Mouse (Mus musculus) CH12.LX (cell line): ENCODE data around the gene Inpp5a. TPM values are rescaled to one million over a fixed set of nuclear protein-coding genes. Genes with fewer than 3 reads are reported as not detected.

ENCODE experiments used
- DNase-seq: peaks from one replicate; pipeline ENCODE4 v3.0.0-alpha.2; 2013; ENCODE audit errors: extremely low read depth
- H3K27ac ChIP-seq: 2 replicates; pipeline ENCODE4 v1.5.1; 2012; ENCODE audit warnings: low read depth, mild to moderate bottlenecking, control low read depth, moderate library complexity; ENCODE audit not compliant: insufficient read depth
- H3K27me3 ChIP-seq: replicated peaks from 2 replicates; pipeline ENCODE3; 2012; ENCODE audit warnings: inconsistent platforms
- H3K36me3 ChIP-seq, 2 experiments: replicated peaks in 1 of 2; 2 replicates each; pipeline versions ENCODE3 to v1.6.1; 2012; ENCODE audit warnings: inconsistent platforms in 1 of 2, low read length in 1 of 2, mild to moderate bottlenecking in 1 of 2, mixed read lengths in 1 of 2, moderate library complexity in 1 of 2; ENCODE audit not compliant: control insufficient read depth in 1 of 2, insufficient read depth in 1 of 2
- H3K4me1 ChIP-seq, 2 experiments: 2 replicates each; pipeline ENCODE4 v1.6.1; 2012; ENCODE audit warnings: inconsistent platforms in 1 of 2, moderate library complexity in 1 of 2; ENCODE audit not compliant: insufficient read depth in 2 of 2, control insufficient read depth in 1 of 2
- H3K4me2 ChIP-seq: 2 replicates; pipeline ENCODE4 v1.6.1; 2012; ENCODE audit warnings: low read depth, mild to moderate bottlenecking, control low read depth; ENCODE audit not compliant: poor library complexity, insufficient read depth, severe bottlenecking
- H3K4me3 ChIP-seq, 3 experiments: fragments of 150-350 bp in 1 of 3; sonication (generic) in 1 of 3; replicated peaks in 1 of 3; 2 replicates each; pipeline versions ENCODE3 to v1.5.1; 2011 to 2012; ENCODE audit warnings: low read depth in 2 of 3, low read length in 2 of 3, mild to moderate bottlenecking in 2 of 3, moderate library complexity in 2 of 3, control low read depth in 1 of 3, improper control_type of control experiment in 1 of 3, inconsistent platforms in 1 of 3, mixed read lengths in 1 of 3; ENCODE audit not compliant: poor library complexity in 1 of 3
- H3K79me2 ChIP-seq: replicated peaks from 2 replicates; pipeline ENCODE4 v1.6.1; 2012; ENCODE audit warnings: mild to moderate bottlenecking, moderate library complexity; ENCODE audit not compliant: control insufficient read depth, poor library complexity, insufficient read depth, severe bottlenecking; ENCODE audit errors: extremely low read depth
- H3K9ac ChIP-seq: 2 replicates; pipeline ENCODE4 v1.6.1; 2012; ENCODE audit warnings: low read depth, mild to moderate bottlenecking, control low read depth, moderate library complexity; ENCODE audit not compliant: insufficient read depth
- H3K9me3 ChIP-seq: replicated peaks from 2 replicates; pipeline ENCODE3; 2012; ENCODE audit warnings: low read length, inconsistent platforms, mixed read lengths
- BHLHE40 ChIP-seq: IDR thresholded peaks from 2 replicates; pipeline ENCODE4 v1.6.1; 2011; ENCODE audit warnings: mild to moderate bottlenecking, low read depth, low read length, improper control_type of control experiment
- CHD2 ChIP-seq: IDR thresholded peaks from 2 replicates; pipeline ENCODE4 v1.6.1; 2011; ENCODE audit warnings: low read length, improper control_type of control experiment
- E2F4 ChIP-seq: IDR thresholded peaks from 2 replicates; pipeline ENCODE4 v1.6.1; 2011; ENCODE audit warnings: low read depth, low read length, improper control_type of control experiment; ENCODE audit not compliant: insufficient replicate concordance
- ELF1 ChIP-seq: IDR thresholded peaks from 2 replicates; pipeline ENCODE4 v1.6.1; 2014; ENCODE audit warnings: low read depth, mild to moderate bottlenecking, inconsistent platforms, low read length, improper control_type of control experiment
- GABPA ChIP-seq: IDR thresholded peaks from 2 replicates; pipeline ENCODE4 v1.6.1; 2012; ENCODE audit warnings: low read depth, low read length, improper control_type of control experiment, inconsistent platforms; ENCODE audit not compliant: insufficient replicate concordance
- IRF4 ChIP-seq: IDR thresholded peaks from 2 replicates; pipeline ENCODE4 v1.6.1; 2014; ENCODE audit warnings: low read depth, mild to moderate bottlenecking, inconsistent platforms, low read length, improper control_type of control experiment
- JUND ChIP-seq: conservative IDR thresholded peaks from 2 replicates; pipeline ENCODE4 v1.6.1; 2011; ENCODE audit warnings: low read depth, low read length, improper control_type of control experiment
- KAT2A ChIP-seq: IDR thresholded peaks from 2 replicates; pipeline ENCODE4 v1.6.1; 2012; ENCODE audit warnings: low read length, improper control_type of control experiment, inconsistent platforms; ENCODE audit not compliant: insufficient replicate concordance
- MAFK ChIP-seq: IDR thresholded peaks from 2 replicates; pipeline ENCODE4 v1.6.1; 2011; ENCODE audit warnings: low read length, improper control_type of control experiment; ENCODE audit not compliant: insufficient replicate concordance
- MAZ ChIP-seq: IDR thresholded peaks from 2 replicates; pipeline ENCODE4 v1.6.1; 2012; ENCODE audit warnings: low read depth, mild to moderate bottlenecking, inconsistent platforms, low read length, improper control_type of control experiment, moderate library complexity
- MEF2A ChIP-seq: IDR thresholded peaks from 2 replicates; pipeline ENCODE4 v1.6.1; 2014; ENCODE audit warnings: low read depth, mild to moderate bottlenecking, inconsistent platforms, low read length, improper control_type of control experiment, borderline replicate concordance
- MYC ChIP-seq: IDR thresholded peaks from 2 replicates; pipeline ENCODE4 v1.6.1; 2011; ENCODE audit warnings: low read depth, mild to moderate bottlenecking, improper control_type of control experiment, low read length
- PAX5 ChIP-seq: IDR thresholded peaks from 2 replicates; pipeline ENCODE4 v1.6.1; 2012; ENCODE audit warnings: low read length, inconsistent platforms, mixed read lengths
- POLR2A ChIP-seq: IDR thresholded peaks from 2 replicates; pipeline ENCODE4 v1.6.1; 2011; ENCODE audit warnings: low read depth, mild to moderate bottlenecking, improper control_type of control experiment, low read length
- RAD21 ChIP-seq: IDR thresholded peaks from 2 replicates; pipeline ENCODE4 v1.6.1; 2011; ENCODE audit warnings: low read depth, mild to moderate bottlenecking, low read length, improper control_type of control experiment, moderate library complexity
- SMC3 ChIP-seq: IDR thresholded peaks from 2 replicates; pipeline ENCODE4 v1.6.1; 2011; ENCODE audit warnings: low read depth, low read length, improper control_type of control experiment
- TCF12 ChIP-seq: IDR thresholded peaks from 2 replicates; pipeline ENCODE4 v1.6.1; 2014; ENCODE audit warnings: low read depth, mild to moderate bottlenecking, inconsistent platforms, low read length, improper control_type of control experiment
- USF1 ChIP-seq: IDR thresholded peaks from 2 replicates; pipeline ENCODE4 v1.6.1; 2014; ENCODE audit warnings: low read depth, mild to moderate bottlenecking, inconsistent platforms, low read length, improper control_type of control experiment
- USF2 ChIP-seq: conservative IDR thresholded peaks from 2 replicates; pipeline ENCODE4 v1.6.1; 2011; ENCODE audit warnings: low read depth, low read length, improper control_type of control experiment
- ZC3H11A ChIP-seq: IDR thresholded peaks from 2 replicates; pipeline ENCODE4 v1.6.1; 2012; ENCODE audit warnings: low read depth, mild to moderate bottlenecking, inconsistent platforms, low read length, improper control_type of control experiment
- ZNF384 ChIP-seq: IDR thresholded peaks from 2 replicates; pipeline ENCODE4 v1.6.1; 2012; ENCODE audit warnings: low read depth, low read length, improper control_type of control experiment, inconsistent platforms
- dilution Hi-C: fragments of 300-500 bp; cut with MboI; formaldehyde crosslinking; loops from 2 replicates; pipeline ENCODE4 v1.14.3; 2020; ENCODE audit warnings: low sequenced_read_pairs; ENCODE audit not compliant: extremely low pct_unique_long_range_greater_than_20kb, extremely low pct_ligation_motif_present
- in situ Hi-C: fragments of 300-500 bp; cut with MboI; formaldehyde crosslinking; loops from 3 replicates; pipeline ENCODE4 v1.14.3; 2019; ENCODE audit warnings: low sequenced_read_pairs, low pct_ligation_motif_present, low pct_unique_long_range_greater_than_20kb, mixed read lengths
- polyA plus RNA-seq: library from polyadenylated mRNA; unstranded; fragments of >175 nt; gene quantifications from 2 replicates; pipeline ENCODE4 v1.2.1, GENCODE M21; 2012; ENCODE audit warnings: low read depth; ENCODE audit not compliant: insufficient read length
- total RNA-seq, 2 experiments: library from RNA; depleted of rRNA; stranded (reverse); fragments of 300-350 nt in 1 of 2; fragments of >200 nt in 1 of 2; gene quantifications; 2 replicates each; pipeline ENCODE4 v1.2.3; 2012 to 2014

Gene Inpp5a
- total and polyA plus RNA-seq, 3 experiments: 1.7 to 5.4 (median 3.0) TPM

- H3K36me3 ChIP-seq: peaks cover 0 to 5% of the 10 kb centered on the region in 2 experiments
- H3K9ac ChIP-seq: no peak overlapping the region
- dilution Hi-C loops: no loop called here
- no peak overlapping the region for H3K27ac ChIP-seq
- H3K4me3 ChIP-seq: no peak overlapping the region
- H3K27me3 ChIP-seq: no peaks in the 10 kb centered on the region
- TF ChIP-seq ELF1: no peak
- TF ChIP-seq KAT2A: no peak
- TF ChIP-seq MEF2A: no peak
- no peak for TF ChIP-seq RAD21
- TF ChIP-seq USF2: no peak
- no peak for TF ChIP-seq MAZ
- TF ChIP-seq USF1: no peak
- no peak for TF ChIP-seq PAX5
- TF ChIP-seq TCF12: no peak
- no peak for TF ChIP-seq CHD2
- no peak for TF ChIP-seq E2F4
- TF ChIP-seq IRF4: no peak
- no peak for TF ChIP-seq MAFK
- no peak for TF ChIP-seq ZNF384
- TF ChIP-seq ZC3H11A: no peak
- no peak for TF ChIP-seq BHLHE40
- no peak for TF ChIP-seq GABPA
- no peak for TF ChIP-seq SMC3
- no peak for DNase-seq
- H3K9me3 ChIP-seq: no peaks in the 10 kb centered on the region
- peaks cover 12 to 31% of the 10 kb centered on the region in 2 experiments for H3K4me1 ChIP-seq
- in situ Hi-C loops: loop anchor here (10.0 kb wide), 1 partner anchor 63 kb away; no protein-coding TSS in a partner anchor
- H3K79me2 ChIP-seq: no peaks in the 10 kb centered on the region
- no peak overlapping the region for H3K4me2 ChIP-seq
Measured at GRCm38 (mm10) chr7:139467896-139468279, 79.0 kb downstream of the Inpp5a start.

- Histone ChIP-seq H3K4me3 (no peak overlapping the region), H3K9me3 (no peaks in the 10 kb centered on the region), H3K27me3 (no peaks in the 10 kb centered on the region), H3K4me2 (no peak overlapping the region), H3K27ac (no peak overlapping the region), H3K4me1 (peaks cover 12 to 33% of the 10 kb centered on the region in 2 experiments), H3K36me3 (peaks cover 0 to 5% of the 10 kb centered on the region in 2 experiments), H3K9ac (no peak overlapping the region), H3K79me2 (no peaks in the 10 kb centered on the region)
- TF ChIP-seq MAZ (no peak), ZNF384 (no peak), MYC (no peak), PAX5 (no peak), POLR2A (no peak), KAT2A (no peak), SMC3 (no peak), JUND (no peak)
- no peak for DNase-seq
- dilution Hi-C loops (no loop called here), in situ Hi-C loops (loop anchor here (10.0 kb wide), 1 partner anchor 64 kb away; no protein-coding TSS in a partner anchor)
Measured at GRCm38 (mm10) chr7:139468440-139468839, 79.5 kb downstream of the Inpp5a start.
